Mouse (Mus musculus): ENCODE data around the gene Tmub1. TPM values are rescaled to one million over a fixed set of nuclear protein-coding genes. Genes with fewer than 3 reads are reported as not detected.

The Tmub1 gene
- total and polyA plus RNA-seq, 2 experiments from 2014 or later = 65.5 to 91.5 TPM

DNA sequence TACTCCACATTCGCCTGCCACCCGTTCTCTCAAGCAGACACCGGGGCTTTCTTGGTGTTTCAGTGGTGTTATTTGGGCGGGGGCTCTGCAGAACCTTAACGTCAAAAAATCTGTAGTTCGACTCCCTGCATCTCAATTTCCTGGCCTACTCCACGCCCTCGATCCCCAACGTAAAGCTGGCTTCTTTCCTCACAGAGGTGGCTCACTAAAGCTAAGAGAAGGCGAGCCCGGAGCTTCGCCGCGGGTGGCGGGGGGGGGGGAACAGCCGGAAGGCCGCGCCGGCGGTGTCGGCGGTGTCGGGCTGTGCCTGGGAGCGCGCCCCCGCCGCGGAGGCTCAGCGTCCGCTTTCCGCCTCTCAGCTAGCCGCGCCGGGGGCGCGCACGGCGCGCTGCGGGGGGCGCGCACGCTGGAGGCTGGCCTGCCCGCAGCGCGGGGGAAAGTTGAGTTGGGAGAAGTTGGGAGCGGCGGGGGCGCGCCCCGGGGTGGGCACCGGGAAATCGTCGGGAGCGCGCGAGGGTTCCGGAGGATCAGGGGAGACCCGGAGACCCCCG, 22.7 kb downstream of the Tmub1 start:
- peak overlapping the region; percentile 52 for H3K9ac ChIP-seq (replicated peaks; ENCODE audit: low read length, poor library complexity, severe bottlenecking)
- peak overlapping the region; percentile 59 for H3K4me3 ChIP-seq (ENCODE audit: low read depth, low read length)
- peak overlapping the region; percentile 94 for H3K4me2 ChIP-seq (ENCODE audit: low read depth, low read length, poor library complexity, severe bottlenecking)
- H3K9me3 ChIP-seq (ENCODE audit: low read length) = no peaks in the 10 kb centered on the region
- no peak for TF ChIP-seq CTCF (IDR thresholded peaks at IDR 0.05)
- no peak for ATAC-seq (ENCODE audit: low FRiP score)
- peak overlapping the region; percentile 92 for H3K27ac ChIP-seq (ENCODE audit: low read depth, low read length)
- WGBS = under 1% methylated on average over 53 of the region's 60 CpGs
- no peaks in the 10 kb centered on the region for H3K27me3 ChIP-seq (ENCODE audit: insufficient read depth, low read length)
- DNase-seq (ENCODE audit: low spot score) = peak; percentile 87
- H3K36me3 ChIP-seq (ENCODE audit: insufficient read depth, low read length) = peaks cover 18% of the 10 kb centered on the region
- peaks cover 16% of the 10 kb centered on the region; the same call in 1 of the 2 replicates for H3K4me1 ChIP-seq (ENCODE audit: insufficient read depth, low read length)

DNA sequence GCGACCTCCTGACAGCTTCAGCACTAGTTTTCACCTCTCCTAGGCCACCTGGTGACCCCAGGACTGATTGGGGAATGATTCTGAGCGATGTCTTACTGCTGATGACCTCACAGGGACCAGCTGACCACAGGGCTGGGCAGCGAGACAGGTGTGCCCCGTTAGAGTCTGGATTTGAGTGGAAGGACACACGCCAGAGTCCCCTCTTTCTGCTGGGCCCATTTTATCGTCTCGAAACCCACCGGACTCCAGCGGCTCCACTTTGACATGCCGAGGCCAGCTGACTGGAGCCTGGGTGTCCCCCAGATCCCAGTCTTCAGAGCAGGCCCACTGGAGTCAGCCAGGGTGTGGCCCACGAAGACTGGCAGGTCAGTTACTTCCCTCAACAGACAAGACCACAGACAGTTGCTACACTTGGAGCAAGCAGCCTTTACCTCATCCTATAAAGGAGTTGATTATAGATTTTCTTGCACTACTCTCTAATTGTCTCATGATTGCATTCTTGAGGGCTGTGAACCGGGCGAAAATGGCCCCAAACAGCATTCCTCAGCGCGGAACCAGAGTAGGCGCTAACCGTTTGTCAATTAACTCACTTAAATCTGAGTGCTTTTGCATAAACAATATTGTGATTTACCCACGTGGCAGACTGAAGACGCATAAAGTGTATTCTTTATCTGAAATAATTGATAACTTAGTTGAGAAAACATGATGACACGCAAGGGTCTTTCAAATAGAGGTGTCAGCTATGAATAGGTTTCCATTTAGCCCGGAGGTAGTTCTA, 23.5 kb downstream of the Tmub1 start:
- ATAC-seq (ENCODE audit: low FRiP score) (no peak), DNase-seq (ENCODE audit: low spot score) (no peak)
- Histone ChIP-seq H3K36me3 (ENCODE audit: insufficient read depth, low read length) (peaks cover 23% of the 10 kb centered on the region), H3K27ac (ENCODE audit: low read depth, low read length) (peak overlapping the region; percentile 92), H3K27me3 (ENCODE audit: insufficient read depth, low read length) (no peaks in the 10 kb centered on the region), H3K9me3 (ENCODE audit: low read length) (no peaks in the 10 kb centered on the region), H3K4me1 (ENCODE audit: insufficient read depth, low read length) (peaks cover 16% of the 10 kb centered on the region; the same call in 1 of the 2 replicates), H3K4me2 (ENCODE audit: low read depth, low read length, poor library complexity, severe bottlenecking) (peak overlapping the region; percentile 94), H3K4me3 (ENCODE audit: low read depth, low read length) (peak overlapping the region; percentile 59), H3K9ac (replicated peaks; ENCODE audit: low read length, poor library complexity, severe bottlenecking) (peak overlapping the region; percentile 71)
- no peak for TF ChIP-seq CTCF (IDR thresholded peaks at IDR 0.05)
- 12% methylated on average over 21 of the region's 21 CpGs for WGBS

DNA sequence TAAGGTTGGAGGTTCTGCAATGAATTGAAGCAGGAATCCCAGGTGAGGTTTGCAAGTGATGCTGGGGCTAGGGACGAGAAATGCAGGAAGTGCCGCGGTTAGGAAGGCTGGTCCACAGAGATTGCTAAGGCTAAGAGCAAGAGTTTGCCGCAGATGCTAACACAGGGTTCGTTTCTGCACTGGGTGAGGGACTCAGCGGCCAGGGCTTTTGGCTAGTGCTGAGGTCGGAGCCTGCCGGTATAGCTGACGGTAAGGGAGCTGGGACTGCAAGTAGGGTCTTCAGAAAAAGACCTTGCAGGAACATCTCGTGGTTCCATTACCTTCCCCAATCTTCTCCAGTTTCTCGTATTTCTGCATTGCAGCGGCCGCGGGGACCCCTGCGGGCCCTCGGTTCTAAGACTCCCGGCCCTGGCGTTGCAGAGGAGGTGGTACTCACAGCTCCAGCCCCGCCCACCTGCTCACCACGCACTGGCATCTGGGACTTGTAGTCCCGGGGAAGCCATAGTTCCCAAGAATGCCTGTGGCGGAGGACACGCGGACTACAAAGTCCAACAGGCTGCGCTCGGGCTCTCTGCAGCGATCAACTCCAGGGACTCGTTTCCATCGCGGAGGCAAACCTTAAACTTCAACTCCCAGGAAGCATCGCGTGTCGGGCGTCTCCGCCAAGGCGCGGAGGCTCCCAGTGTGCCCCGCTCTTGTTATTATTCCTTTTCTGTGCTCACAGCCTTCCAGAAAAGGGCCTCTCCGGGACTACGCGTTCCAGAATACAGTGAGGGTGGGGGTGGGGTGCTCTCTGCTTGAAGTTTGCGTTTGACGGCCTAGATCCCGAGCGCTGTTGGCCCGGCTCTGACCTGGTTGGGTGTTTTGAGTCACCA, 24.3 kb downstream of the Tmub1 start, which contains the start of the genes Cdk5 and Slc4a2:
Gene Cdk5 (minus strand): TSS at position 402 of the 875 bp plus-strand sequence.
Gene Slc4a2 (plus strand): TSS at position 709 of the 875 bp plus-strand sequence.
- peak; percentile 14; the same call in 1 of the 2 replicates for TF ChIP-seq CTCF (IDR thresholded peaks at IDR 0.05)
- Histone ChIP-seq H3K36me3 (ENCODE audit: insufficient read depth, low read length) (peaks cover 25% of the 10 kb centered on the region), H3K4me2 (ENCODE audit: low read depth, low read length, poor library complexity, severe bottlenecking) (peak within 1 kb of the TSS; percentile 94), H3K27ac (ENCODE audit: low read depth, low read length) (peak within 1 kb of the TSS; percentile 92), H3K4me1 (ENCODE audit: insufficient read depth, low read length) (peaks cover 16% of the 10 kb centered on the region; the same call in 1 of the 2 replicates), H3K9me3 (ENCODE audit: low read length) (no peaks in the 10 kb centered on the region), H3K9ac (replicated peaks; ENCODE audit: low read length, poor library complexity, severe bottlenecking) (peak within 1 kb of the TSS; percentile 81), H3K4me3 (ENCODE audit: low read depth, low read length) (peak within 1 kb of the TSS; percentile 59), H3K27me3 (ENCODE audit: insufficient read depth, low read length) (no peaks in the 10 kb centered on the region)
- 1% methylated on average over 46 of the region's 46 CpGs for WGBS
- ATAC-seq (ENCODE audit: low FRiP score) (peak; percentile 94), DNase-seq (ENCODE audit: low spot score) (peak; percentile 100)

DNA sequence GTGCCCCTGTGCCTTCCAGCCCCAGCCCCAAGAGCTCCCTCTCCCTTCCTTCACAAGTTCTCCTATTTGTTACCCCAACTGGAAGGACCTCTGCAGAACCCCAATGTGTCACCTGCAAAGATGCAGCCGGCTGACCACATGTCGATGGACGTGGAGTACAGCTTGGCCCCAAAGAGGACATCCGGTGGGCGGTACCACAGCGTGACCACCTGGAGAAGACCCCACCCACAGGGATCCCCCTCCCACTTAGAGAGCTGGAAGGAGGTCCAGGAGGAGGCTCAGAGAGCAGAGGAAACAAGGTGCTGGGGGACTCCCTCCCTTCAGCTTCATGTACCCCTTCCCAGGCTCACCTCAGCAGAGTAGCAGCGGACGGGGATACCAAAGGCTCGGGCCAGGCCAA, 27.3 kb downstream of the Tmub1 start:
- Histone ChIP-seq H3K9ac (replicated peaks; ENCODE audit: low read length, poor library complexity, severe bottlenecking) (no peak overlapping the region), H3K27ac (ENCODE audit: low read depth, low read length) (no peak overlapping the region), H3K27me3 (ENCODE audit: insufficient read depth, low read length) (no peaks in the 10 kb centered on the region), H3K4me2 (ENCODE audit: low read depth, low read length, poor library complexity, severe bottlenecking) (no peak overlapping the region), H3K36me3 (ENCODE audit: insufficient read depth, low read length) (peaks cover 25% of the 10 kb centered on the region), H3K4me1 (ENCODE audit: insufficient read depth, low read length) (peaks cover 15% of the 10 kb centered on the region; the same call in 1 of the 2 replicates), H3K9me3 (ENCODE audit: low read length) (no peaks in the 10 kb centered on the region), H3K4me3 (ENCODE audit: low read depth, low read length) (no peak overlapping the region)
- ATAC-seq (ENCODE audit: low FRiP score) = no peak
- 90% methylated on average over 9 of the region's 9 CpGs for WGBS
- no peak for TF ChIP-seq CTCF (IDR thresholded peaks at IDR 0.05)
- no peak for DNase-seq (ENCODE audit: low spot score)

DNA sequence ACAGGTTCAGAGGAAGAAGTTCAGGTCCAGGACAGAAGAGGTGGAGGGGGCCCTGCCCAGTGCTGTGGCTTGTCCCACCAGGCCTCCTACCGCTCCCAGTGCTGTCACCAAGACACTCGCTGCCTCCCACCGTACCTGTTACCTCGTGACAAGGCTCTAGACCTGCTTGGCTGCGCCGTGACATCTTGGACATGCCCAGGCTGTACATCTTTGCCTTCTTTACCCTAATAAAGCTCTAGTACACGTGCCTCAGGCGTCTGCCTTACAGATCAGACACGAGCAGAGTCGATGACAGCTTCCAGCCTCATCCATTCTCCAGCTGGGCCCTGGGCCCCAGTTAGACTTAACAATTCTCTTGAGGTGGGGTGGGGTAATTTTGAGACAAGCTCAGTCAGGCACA, 30.1 kb downstream of the Tmub1 start:
- no peak overlapping the region for H3K9ac ChIP-seq (replicated peaks; ENCODE audit: low read length, poor library complexity, severe bottlenecking)

More for the DNA sequence above, 30.1 kb downstream of the Tmub1 start:
- H3K27ac ChIP-seq (ENCODE audit: low read depth, low read length) = no peak overlapping the region
- H3K4me3 ChIP-seq (ENCODE audit: low read depth, low read length) = no peak overlapping the region
- peaks cover 8% of the 10 kb centered on the region; the same call in 1 of the 2 replicates for H3K4me1 ChIP-seq (ENCODE audit: insufficient read depth, low read length)
- H3K36me3 ChIP-seq (ENCODE audit: insufficient read depth, low read length) = peaks cover 25% of the 10 kb centered on the region
- no peak overlapping the region for H3K4me2 ChIP-seq (ENCODE audit: low read depth, low read length, poor library complexity, severe bottlenecking)
- H3K9me3 ChIP-seq (ENCODE audit: low read length) = no peaks in the 10 kb centered on the region
- DNase-seq (ENCODE audit: low spot score) = no peak
- no peak for TF ChIP-seq CTCF (IDR thresholded peaks at IDR 0.05)
- 89% methylated on average over 10 of the region's 10 CpGs for WGBS
- ATAC-seq (ENCODE audit: low FRiP score) = no peak
- H3K27me3 ChIP-seq (ENCODE audit: insufficient read depth, low read length) = no peaks in the 10 kb centered on the region

Data from midbrain, postnatal 0 days (tissue).